Mouse (Mus musculus): ENCODE data around the gene Wfdc8. TPM values are rescaled to one million over a fixed set of nuclear protein-coding genes. Genes with fewer than 3 reads are reported as not detected.
"Not testable (repeated sequence)": the region's sequence is repeated elsewhere in the genome, so short reads cannot be mapped to it uniquely, and the experiment has no call there.

The Wfdc8 gene
- total RNA-seq, 2 experiments from 2014 or later = not detected

DNA sequence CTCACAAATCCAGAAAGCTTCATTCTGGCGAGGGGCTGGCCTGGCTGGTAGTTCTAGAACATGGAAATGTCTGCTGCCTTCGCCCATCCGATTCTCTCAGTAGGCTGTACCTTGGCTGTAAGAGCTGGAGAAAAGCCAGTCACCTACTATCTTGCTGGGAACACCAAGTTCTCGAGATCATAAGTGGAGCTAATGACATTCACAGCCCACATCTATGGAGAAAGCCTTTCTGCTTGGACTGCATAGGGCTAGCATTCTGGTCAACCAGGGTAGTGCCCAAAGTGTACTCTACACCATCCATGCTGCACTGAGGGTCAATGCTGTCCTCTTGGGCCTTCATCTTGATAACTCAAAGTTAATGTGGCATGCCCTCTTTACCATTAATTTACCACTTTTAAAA is 19.9 kb downstream of the Wfdc8 start, which contains the start of gene Eppin:
Gene Eppin (minus strand): TSS at position 101 of the 400 bp plus-strand sequence.
- intact Hi-C loops (cut with DNase I) = loop anchor here (5.0 kb wide), 1 partner anchor 134 kb away; no protein-coding TSS in a partner anchor
- DNase-seq = no peak
- H3K4me3 ChIP-seq = no peak within 1 kb of the TSS
- no peak within 1 kb of the TSS for H3K27ac ChIP-seq
- TF ChIP-seq CTCF (IDR thresholded peaks at IDR 0.05) = no peak

DNA sequence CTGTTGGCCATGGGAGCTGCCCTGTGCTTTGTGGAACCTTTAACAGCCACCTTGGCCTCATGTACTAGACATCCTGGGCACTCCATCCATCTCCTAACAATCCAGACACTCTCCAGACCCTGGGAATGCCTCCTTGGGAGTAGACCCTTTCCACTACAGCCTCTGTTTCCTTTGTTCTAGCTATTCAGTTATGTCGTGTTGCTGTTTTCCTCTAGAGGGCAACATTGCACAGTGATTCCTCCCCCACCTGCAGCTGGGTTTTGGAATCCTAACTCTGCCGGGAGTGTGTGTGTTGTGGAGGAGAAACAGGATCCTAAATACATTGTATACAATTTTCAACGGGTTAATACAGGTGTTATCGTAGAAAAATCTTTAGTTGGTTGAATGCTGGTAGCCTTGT is 21.4 kb downstream of the Wfdc8 start:
- TF ChIP-seq CTCF (IDR thresholded peaks at IDR 0.05) = peak; percentile 60
- Histone ChIP-seq H3K27ac (no peak overlapping the region), H3K4me3 (no peak overlapping the region)
- intact Hi-C loops (cut with DNase I) = loop anchor here (5.0 kb wide), 1 partner anchor 135 kb away; no protein-coding TSS in a partner anchor
- DNase-seq = no peak

DNA sequence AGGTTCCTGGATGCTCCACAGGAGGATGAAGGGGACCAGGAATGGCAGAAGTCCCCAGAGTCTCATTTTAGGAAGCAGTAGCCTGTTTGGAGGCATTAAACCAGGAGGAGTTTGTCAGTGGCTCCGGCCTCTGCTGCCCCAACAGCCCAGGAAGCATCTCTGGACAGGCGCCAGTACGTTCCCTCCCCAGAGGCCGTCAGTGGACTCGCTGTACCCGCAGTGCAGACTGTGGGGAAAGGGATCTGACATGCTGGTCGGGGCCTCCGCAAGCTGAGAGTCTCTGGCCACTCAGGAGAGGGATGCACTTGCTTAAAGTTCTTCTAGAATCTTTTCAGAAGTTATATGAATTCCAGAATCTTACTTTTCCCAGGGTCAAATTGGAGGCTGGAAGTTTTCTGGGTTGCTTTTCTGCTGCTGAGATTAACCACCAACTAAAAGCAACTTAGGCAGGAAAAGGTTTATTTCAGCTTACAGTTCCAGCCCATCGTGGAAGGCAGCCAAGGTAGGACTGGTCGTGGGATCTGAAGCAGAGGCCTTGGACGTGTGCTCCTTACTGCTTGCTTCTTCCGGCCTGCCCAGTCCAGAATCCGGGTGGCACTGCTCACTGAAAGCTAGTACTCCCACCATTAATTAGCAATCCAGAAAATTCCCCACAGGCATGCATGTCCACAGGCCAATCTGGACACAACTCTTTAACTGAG is 28.3 kb downstream of the Wfdc8 start, which contains the start of gene Wfdc6a:
Gene Wfdc6a (minus strand): TSS at position 423 of the 701 bp plus-strand sequence.
- H3K27ac ChIP-seq; intact Hi-C loops (cut with DNase I); H3K4me3 ChIP-seq: not testable (repeated sequence)
- DNase-seq = peak; percentile 46

DNA sequence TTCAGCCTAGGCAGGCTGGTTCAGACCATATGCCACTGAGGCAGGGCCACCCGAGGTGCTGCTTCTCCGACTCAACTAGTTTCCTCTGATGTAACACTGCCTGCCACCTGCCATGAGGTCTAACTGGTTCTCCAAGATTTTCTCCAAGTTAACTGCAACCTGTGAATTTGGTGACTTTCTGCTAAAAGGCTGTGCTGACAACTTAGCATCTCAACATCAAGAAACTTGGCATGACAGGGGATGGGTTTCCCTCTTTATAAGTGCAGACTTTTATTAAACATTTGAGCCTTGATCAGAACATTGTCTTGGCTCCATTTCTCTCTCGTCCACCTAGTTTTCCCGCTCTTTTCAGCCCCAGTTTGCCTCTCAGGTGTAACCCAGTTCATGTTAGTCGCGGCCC is 40.1 kb downstream of the Wfdc8 start, which contains the start of gene Spint3:
Gene Spint3 (minus strand): TSS at position 101 of the 400 bp plus-strand sequence.
- DNase-seq; H3K27ac ChIP-seq; intact Hi-C loops (cut with DNase I); H3K4me3 ChIP-seq: not testable (repeated sequence)

DNA sequence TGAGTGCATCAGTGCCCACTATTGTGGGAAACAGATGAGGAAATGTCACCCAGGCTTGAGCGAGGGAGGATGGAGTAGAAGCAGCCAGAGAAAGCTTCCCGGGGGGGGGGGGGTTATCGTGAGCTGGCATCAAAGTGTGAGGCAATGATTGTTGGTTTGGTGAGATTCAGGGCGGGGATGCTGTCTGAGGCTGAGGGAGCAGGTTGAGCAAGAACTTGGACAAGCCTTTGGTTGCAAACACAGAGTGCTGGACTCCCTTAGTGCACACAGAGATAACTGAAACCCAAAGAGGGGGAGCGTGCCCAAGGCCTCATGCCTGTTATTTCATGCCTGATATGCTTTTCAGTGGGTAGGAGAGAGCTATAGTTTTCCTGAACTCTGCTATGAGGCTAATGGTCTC is 46.0 kb downstream of the Wfdc8 start:
- TF ChIP-seq CTCF (IDR thresholded peaks at IDR 0.05) = no peak
- no peak for DNase-seq
- H3K27ac ChIP-seq = no peak overlapping the region
- H3K4me3 ChIP-seq = no peak overlapping the region
- intact Hi-C loops (cut with DNase I) = no loop called here

DNA sequence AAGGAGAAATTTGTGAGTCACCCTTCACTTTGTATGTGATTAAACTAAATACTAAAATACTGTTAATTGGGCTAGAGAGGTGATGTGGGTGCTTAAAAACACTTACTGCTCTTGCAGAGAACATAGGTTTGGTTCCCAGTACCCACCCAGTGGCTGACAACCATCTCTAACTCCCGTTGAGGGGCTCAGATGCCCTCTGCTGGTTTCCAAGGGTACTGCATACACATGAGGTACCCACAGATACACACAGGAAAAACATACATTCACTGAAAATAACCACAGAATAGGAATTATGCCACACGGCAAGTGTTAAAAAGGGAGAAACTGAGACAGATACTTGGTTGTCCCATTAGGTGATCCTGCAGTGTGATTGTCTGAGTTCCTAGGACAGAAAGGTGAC is 46.4 kb downstream of the Wfdc8 start:
- Histone ChIP-seq H3K27ac (no peak overlapping the region), H3K4me3 (no peak overlapping the region)
- intact Hi-C loops (cut with DNase I) = no loop called here
- TF ChIP-seq CTCF (IDR thresholded peaks at IDR 0.05) = peak; percentile 12; the same call in 1 of the 2 replicates
- DNase-seq = no peak

DNA sequence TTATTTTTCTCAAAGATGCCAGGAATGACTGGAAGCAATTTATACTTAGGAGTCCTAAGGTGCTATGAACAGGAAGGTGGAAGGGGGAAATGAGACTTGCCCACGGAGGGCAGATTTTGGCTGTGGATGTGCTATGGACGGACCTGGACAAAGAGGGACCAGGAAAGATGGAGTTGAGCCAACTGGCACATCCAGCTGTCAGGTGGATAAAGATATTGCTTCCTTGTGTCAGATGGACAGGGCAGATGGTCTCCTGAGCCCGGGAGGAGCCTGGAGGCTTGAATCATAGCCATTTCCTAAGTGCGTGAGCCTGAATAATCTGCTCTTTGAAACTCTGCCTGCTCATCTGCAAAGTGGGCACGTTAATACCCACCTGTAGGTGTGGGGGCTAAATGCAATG is 49.1 kb downstream of the Wfdc8 start:
- H3K4me3 ChIP-seq = no peak overlapping the region
- no peak overlapping the region for H3K27ac ChIP-seq
- no peak for DNase-seq
- intact Hi-C loops (cut with DNase I) = no loop called here
- no peak for TF ChIP-seq CTCF (IDR thresholded peaks at IDR 0.05)

DNA sequence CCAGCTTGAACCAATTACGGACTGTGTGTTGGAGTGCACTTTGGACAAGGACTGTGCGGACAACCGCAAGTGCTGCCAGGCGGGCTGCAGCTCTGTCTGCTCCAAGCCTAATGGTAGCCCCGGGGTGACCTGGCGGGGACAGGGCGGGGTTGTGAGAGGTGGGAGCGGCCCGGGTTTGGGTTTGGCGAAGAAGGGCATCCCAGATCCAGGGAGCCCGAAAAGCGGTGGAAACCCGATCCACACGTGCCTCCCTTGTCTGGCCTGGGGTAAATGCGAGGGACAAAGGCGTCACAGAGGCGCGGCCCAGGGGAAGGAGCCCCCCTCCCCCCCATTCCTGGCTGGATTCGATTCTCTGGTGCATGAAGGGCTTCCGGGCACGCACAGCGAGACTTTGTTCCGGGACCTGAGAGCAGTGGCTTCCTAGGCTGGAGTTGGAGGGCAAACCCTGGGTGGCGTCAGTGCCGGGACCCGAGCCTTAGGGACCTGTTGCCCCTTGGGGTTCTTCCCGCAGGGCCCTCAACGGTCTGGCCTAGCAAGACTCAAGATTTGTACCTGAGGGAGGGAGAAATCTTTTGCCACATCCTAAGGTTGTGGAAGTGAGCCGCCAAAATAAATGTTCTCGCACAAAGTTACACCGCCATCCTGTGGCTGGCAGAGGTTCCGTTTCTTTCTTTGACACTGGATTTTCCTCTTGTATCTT is 49.9 kb downstream of the Wfdc8 start:
- Histone ChIP-seq H3K4me3 (peak overlapping the region; percentile 66), H3K27ac (no peak overlapping the region; the same call in 1 of the 2 replicates)
- peak; percentile 29 for DNase-seq
- peak; percentile 52 for TF ChIP-seq CTCF (IDR thresholded peaks at IDR 0.05)
- intact Hi-C loops (cut with DNase I) = no loop called here

DNA sequence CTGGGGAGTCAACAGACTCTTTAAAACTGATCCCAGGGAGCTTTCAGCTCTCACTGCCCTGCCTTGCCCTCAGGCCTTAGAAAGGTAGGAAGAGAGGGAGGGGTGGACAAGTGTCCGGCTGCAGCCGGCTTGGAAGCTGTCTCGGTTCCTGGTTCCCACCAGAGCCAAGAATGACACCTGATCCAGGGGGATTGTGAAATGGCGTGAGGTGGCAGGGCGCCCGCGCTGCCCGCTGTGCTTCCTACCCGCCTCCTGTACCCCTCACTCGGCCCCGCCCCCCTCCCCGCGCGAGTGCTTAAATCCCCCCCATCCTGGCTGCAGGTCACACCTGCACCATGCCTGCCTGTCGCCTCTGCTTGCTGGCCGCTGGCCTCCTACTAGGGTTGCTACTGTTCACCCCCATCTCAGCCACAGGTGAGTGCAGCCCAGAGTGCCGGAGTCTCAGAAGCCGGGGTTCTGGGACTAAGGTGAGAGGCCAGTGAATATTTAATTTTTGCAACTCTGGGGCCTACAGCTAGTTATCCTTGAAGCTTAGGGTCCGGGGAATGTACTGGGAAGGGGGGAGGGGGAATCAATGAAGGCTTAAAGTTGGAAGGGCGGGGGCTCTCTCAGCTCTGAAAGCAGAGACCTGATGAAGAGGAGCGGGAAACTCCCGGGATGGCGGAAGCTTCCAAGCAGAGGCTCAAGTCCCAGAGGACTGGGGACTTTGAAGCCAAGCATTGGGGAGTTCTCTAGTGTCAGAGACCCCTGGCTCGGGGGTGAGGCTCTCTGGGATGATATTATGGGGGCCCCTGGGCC is 50.8 kb downstream of the Wfdc8 start, which contains the start of gene Wfdc2:
Gene Wfdc2 (plus strand): TSS at position 23 of the 798 bp plus-strand sequence.
- no peak within 1 kb of the TSS for H3K27ac ChIP-seq
- intact Hi-C loops (cut with DNase I) = no loop called here
- peak; percentile 66 for DNase-seq
- H3K4me3 ChIP-seq = peak within 1 kb of the TSS; percentile 66
- no peak for TF ChIP-seq CTCF (IDR thresholded peaks at IDR 0.05)

DNA sequence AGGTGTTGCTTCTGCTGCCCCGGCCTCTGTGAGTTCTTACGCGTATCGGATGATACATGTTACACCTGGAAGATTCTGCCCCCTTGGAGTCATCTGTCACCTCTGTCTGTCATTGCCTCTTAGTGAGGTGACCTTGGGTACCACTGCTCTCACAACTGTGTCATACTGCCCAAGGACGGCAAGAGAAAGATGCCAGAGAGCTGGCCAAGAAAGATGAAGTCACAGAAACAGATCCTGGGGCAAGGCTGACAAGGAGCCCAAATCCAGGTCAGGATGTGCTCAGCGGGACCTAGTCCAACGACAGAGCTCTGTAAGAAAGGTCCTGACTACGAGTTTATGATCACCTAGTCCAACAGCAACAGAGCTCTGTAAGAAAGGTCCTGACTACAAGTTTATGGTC is 53.3 kb downstream of the Wfdc8 start:
- intact Hi-C loops (cut with DNase I) = no loop called here
- Histone ChIP-seq H3K27ac (no peak overlapping the region), H3K4me3 (no peak overlapping the region)
- no peak for DNase-seq
- no peak for TF ChIP-seq CTCF (IDR thresholded peaks at IDR 0.05)

DNA sequence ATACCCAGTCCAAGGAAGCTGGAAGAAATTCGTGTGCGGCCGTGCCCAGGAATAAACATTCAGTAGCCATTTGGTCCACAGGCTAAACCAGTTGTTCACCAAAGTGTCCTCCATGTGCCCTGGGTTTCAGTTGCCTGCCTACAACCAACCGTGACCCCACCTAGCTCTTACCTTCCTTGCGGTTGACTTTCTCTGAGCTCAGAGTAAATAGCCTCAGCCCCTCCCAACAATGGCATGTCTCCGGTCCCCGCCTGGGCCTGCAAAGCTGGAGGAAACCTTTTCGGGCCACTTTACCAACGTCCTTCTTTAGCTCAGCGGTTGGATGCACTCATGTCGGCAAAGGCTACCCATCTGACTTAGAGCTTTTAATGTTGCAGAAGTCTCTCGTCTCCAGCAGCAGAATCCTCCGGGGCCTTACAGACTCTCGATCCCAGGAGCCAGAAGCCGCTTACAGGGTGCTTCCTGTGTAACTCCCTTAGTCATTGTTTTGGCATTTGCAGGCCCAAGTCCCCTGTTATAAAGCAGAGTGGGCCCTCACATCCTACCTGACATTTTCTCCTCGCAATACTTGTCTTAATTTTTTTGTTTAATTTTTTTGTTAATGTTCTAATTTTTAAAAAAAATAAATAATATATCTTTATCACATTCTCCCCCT is 54.3 kb downstream of the Wfdc8 start:
- Histone ChIP-seq H3K4me3 (no peak overlapping the region), H3K27ac (no peak overlapping the region)
- DNase-seq = no peak
- TF ChIP-seq CTCF (IDR thresholded peaks at IDR 0.05) = no peak
- intact Hi-C loops (cut with DNase I) = no loop called here

DNA sequence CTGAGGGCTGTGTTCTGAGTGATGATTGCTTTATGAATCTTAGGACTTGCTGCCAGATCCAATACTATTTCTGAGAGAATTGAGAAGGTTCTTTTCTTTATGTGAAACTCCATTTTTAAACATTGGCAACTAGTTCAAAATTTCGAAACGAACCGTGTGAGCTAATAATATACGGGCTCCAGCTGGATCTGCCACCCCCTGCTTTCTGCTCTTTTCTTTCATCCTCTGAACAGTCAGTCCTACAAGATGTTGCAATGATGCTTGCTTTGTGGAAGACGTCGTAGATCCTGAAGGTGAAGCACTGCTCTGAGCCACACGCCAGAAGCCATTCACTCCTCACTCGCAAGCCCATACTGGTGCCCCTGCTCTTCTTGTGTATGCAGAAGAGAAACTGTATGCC is 55.0 kb downstream of the Wfdc8 start:
- no peak overlapping the region for H3K27ac ChIP-seq
- no peak for TF ChIP-seq CTCF (IDR thresholded peaks at IDR 0.05)
- no peak for DNase-seq
- intact Hi-C loops (cut with DNase I) = no loop called here
- no peak overlapping the region for H3K4me3 ChIP-seq
